ENCODE assay signal across 19 mouse cellular contexts in the genomic region with DNA sequence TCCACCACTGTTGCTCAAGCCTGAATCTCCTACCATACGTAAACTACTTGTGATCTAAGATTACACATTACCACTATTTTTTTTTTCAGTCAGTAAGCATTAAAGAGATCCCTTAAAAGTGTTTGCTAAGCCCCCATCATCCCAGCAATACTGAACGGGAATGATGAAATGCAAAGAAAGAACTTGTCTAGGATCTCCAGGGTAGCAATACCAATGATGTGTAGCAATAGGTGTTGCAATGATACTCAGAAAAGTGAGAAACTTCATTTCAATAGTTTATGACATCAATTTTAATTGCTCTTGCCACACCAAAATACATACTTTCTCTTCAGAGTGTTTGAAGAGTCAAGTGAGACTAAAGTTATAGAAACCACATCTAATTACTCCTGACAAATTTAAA.
A peak's percentile ranks its signal among the peaks of the same experiment; 100 is the strongest.
DNase-seq lines count a peak whose midpoint lies in the region; ATAC-seq lines count a peak whose summit lies in the region.
"Had no signal": no experiment of that assay in that cellular context is flagged by ENCODE, and none has a peak within 500 bp of the region (broad histone marks: within the 10 kb centered on the region; RNA-seq: fewer than 3 reads in every experiment).

No protein-coding gene starts in this region.

- ATAC-seq in megakaryocyte progenitor cell, adult 5-6 weeks (replicated peaks; ENCODE audit: poor library complexity) = peak; percentile 94
- ATAC-seq: forebrain, embryonic 15.5 days; hindbrain, postnatal 0 days; inflammation-experienced regulatory T-cells, adult 6 months; Patski had no signal

- peak; percentile 12 for DNase-seq in lung, postnatal 25 days (ENCODE audit: low spot score)
- no peak for DNase-seq in lung, postnatal 36 days
- peak; percentile 90 for DNase-seq in fat pad, adult 2 months (ENCODE audit: extremely low read depth, low read depth, low spot score)
- DNase-seq in cerebellum, postnatal 36 days = no peak
- DNase-seq in embryo, embryonic 11 days = no peak
- DNase-seq: adrenal gland, postnatal 10 days; adrenal gland, postnatal 36 days; cerebellum, adult 18-20 months; cerebellum, adult 9-10 months; cerebellum, postnatal 25 days; gastrocnemius, postnatal 25 days; heart, adult 2 months; heart, postnatal 14 days; heart, postnatal 4 days had no signal

Comparison
In these comparisons a context has a peak if more than half of its experiments do, and no peak if none do; other contexts are left out.
1. DNase-seq: peak in lung, postnatal 25 days (single experiment) and fat pad, adult 2 months (single experiment); none in lung, postnatal 36 days (single experiment), cerebellum, postnatal 36 days (0 of 2) and embryo, embryonic 11 days (single experiment).